Mouse (Mus musculus) MEL (cell line): ENCODE data around the gene Nfatc3. TPM values are rescaled to one million over a fixed set of nuclear protein-coding genes. Genes with fewer than 3 reads are reported as not detected.
A peak's percentile ranks its signal among the peaks of the same experiment; 100 is the strongest.

Experiments
- DNase-seq: peaks from one replicate; pipeline ENCODE4 v3.0.0; 2011; ENCODE audit warnings: low read depth, low spot score
- H3K27ac ChIP-seq: 2 replicates; pipeline ENCODE4 v1.5.1; 2012; ENCODE audit warnings: low read depth, mild to moderate bottlenecking, control low read depth, low read length, moderate library complexity; ENCODE audit not compliant: control insufficient read depth
- H3K27me3 ChIP-seq, 2 experiments: fragments of 150-350 bp in 1 of 2; sonication (generic) in 1 of 2; 2 replicates each; pipeline ENCODE4 v1.6.1; 2012; ENCODE audit warnings: low read length in 2 of 2, mild to moderate bottlenecking in 2 of 2, improper control_type of control experiment in 1 of 2, moderate library complexity in 1 of 2; ENCODE audit not compliant: insufficient read depth in 2 of 2, control insufficient read depth in 1 of 2
- H3K36me3 ChIP-seq, 2 experiments: 2 replicates each; pipeline ENCODE4 v1.6.1; 2012 to 2014; ENCODE audit warnings: low read length in 2 of 2, improper control_type of control experiment in 1 of 2, inconsistent platforms in 1 of 2, mild to moderate bottlenecking in 1 of 2; ENCODE audit not compliant: insufficient read depth in 2 of 2, control insufficient read depth in 1 of 2
- H3K4me1 ChIP-seq, 2 experiments: fragments of 150-350 bp in 1 of 2; sonication (generic) in 1 of 2; 2 replicates each; pipeline ENCODE4 v1.6.1; 2012; ENCODE audit warnings: low read length in 2 of 2, improper control_type of control experiment in 1 of 2, mild to moderate bottlenecking in 1 of 2; ENCODE audit not compliant: insufficient read depth in 2 of 2, control insufficient read depth in 1 of 2
- H3K4me3 ChIP-seq, 2 experiments: fragments of 150-350 bp in 1 of 2; sonication (generic) in 1 of 2; 2 replicates each; pipeline ENCODE4 v1.5.1; 2012; ENCODE audit warnings: low read depth in 2 of 2, low read length in 2 of 2, mild to moderate bottlenecking in 2 of 2, moderate library complexity in 2 of 2, control low read depth in 1 of 2, improper control_type of control experiment in 1 of 2; ENCODE audit not compliant: control insufficient read depth in 1 of 2, insufficient read depth in 1 of 2
- H3K79me2 ChIP-seq: 2 replicates; pipeline ENCODE4 v1.6.1; 2012; ENCODE audit warnings: mild to moderate bottlenecking, low read length, moderate library complexity; ENCODE audit not compliant: control insufficient read depth, poor library complexity, insufficient read depth
- H3K9ac ChIP-seq: 2 replicates; pipeline ENCODE4 v1.6.1; 2012; ENCODE audit warnings: low read depth, mild to moderate bottlenecking, control low read depth, low read length, moderate library complexity; ENCODE audit not compliant: control insufficient read depth, poor library complexity, severe bottlenecking
- H3K9me3 ChIP-seq: fragments of 150-350 bp; sonication (generic); replicated peaks from 2 replicates; pipeline ENCODE4 v1.6.1; 2012; ENCODE audit warnings: mild to moderate bottlenecking, low read length, improper control_type of control experiment, moderate library complexity; ENCODE audit not compliant: insufficient read depth
- CTCF ChIP-seq, 3 experiments: IDR thresholded peaks in 2 of 3; conservative IDR thresholded peaks in 1 of 3; 2 replicates each; pipeline ENCODE4 v1.5.1; 2011 to 2012; ENCODE audit warnings: low read length in 3 of 3, low read depth in 2 of 3, mild to moderate bottlenecking in 2 of 3, improper control_type of control experiment in 1 of 3, inconsistent platforms in 1 of 3, mixed read lengths in 1 of 3, moderate library complexity in 1 of 3; ENCODE audit not compliant: control insufficient read depth in 1 of 3, insufficient read depth in 1 of 3, poor library complexity in 1 of 3, severe bottlenecking in 1 of 3
- E2F4 ChIP-seq: IDR thresholded peaks from 2 replicates; pipeline ENCODE4 v1.6.1; 2011; ENCODE audit warnings: low read depth, low read length, improper control_type of control experiment, borderline replicate concordance
- ETS1 ChIP-seq: IDR thresholded peaks from 2 replicates; pipeline ENCODE4 v1.6.1; 2012; ENCODE audit warnings: low read depth, mild to moderate bottlenecking, inconsistent platforms, low read length, improper control_type of control experiment, moderate library complexity
- GABPA ChIP-seq: IDR thresholded peaks from 2 replicates; pipeline ENCODE4 v1.6.1; 2012; ENCODE audit warnings: low read depth, mild to moderate bottlenecking, inconsistent platforms, low read length, improper control_type of control experiment, moderate library complexity
- GATA1 ChIP-seq: IDR thresholded peaks from 2 replicates; pipeline ENCODE4 v1.6.1; 2011; ENCODE audit warnings: low read depth, low read length, improper control_type of control experiment
- MAZ ChIP-seq: IDR thresholded peaks from 2 replicates; pipeline ENCODE4 v1.6.1; 2012; ENCODE audit warnings: low read depth, mild to moderate bottlenecking, inconsistent platforms, low read length, improper control_type of control experiment
- MEF2A ChIP-seq: IDR thresholded peaks from 2 replicates; pipeline ENCODE4 v1.6.1; 2014; ENCODE audit warnings: low read depth, mild to moderate bottlenecking, inconsistent platforms, low read length, improper control_type of control experiment; ENCODE audit not compliant: poor library complexity, insufficient replicate concordance, severe bottlenecking; ENCODE audit errors: extremely low read depth
- MYB ChIP-seq: IDR thresholded peaks from 2 replicates; pipeline ENCODE4 v1.6.1; 2011; ENCODE audit warnings: mild to moderate bottlenecking, low read depth, low read length, improper control_type of control experiment
- POLR2AphosphoS2 ChIP-seq: IDR thresholded peaks from 2 replicates; pipeline ENCODE4 v1.6.1; 2011; ENCODE audit warnings: low read length, improper control_type of control experiment
- RAD21 ChIP-seq: IDR thresholded peaks from 2 replicates; pipeline ENCODE4 v1.6.1; 2011; ENCODE audit warnings: mild to moderate bottlenecking, low read depth, low read length, improper control_type of control experiment
- SMC3 ChIP-seq: IDR thresholded peaks from 2 replicates; pipeline ENCODE4 v1.6.1; 2011; ENCODE audit warnings: low read depth, low read length, improper control_type of control experiment
- TAL1 ChIP-seq: IDR thresholded peaks from 2 replicates; pipeline ENCODE4 v1.6.1; 2012; ENCODE audit warnings: mild to moderate bottlenecking, inconsistent platforms, low read length, moderate library complexity, mixed read lengths
- TBP ChIP-seq: IDR thresholded peaks from 2 replicates; pipeline ENCODE4 v1.8.0; 2011; ENCODE audit warnings: low read depth, low read length, improper control_type of control experiment
- UBTF ChIP-seq: IDR thresholded peaks from 2 replicates; pipeline ENCODE4 v1.6.1; 2012; ENCODE audit warnings: low read depth, mild to moderate bottlenecking, inconsistent platforms, low read length, improper control_type of control experiment, moderate library complexity, borderline replicate concordance; ENCODE audit not compliant: insufficient read depth
- USF2 ChIP-seq, 2 experiments: IDR thresholded peaks; 2 replicates each; pipeline ENCODE4 v1.6.1; 2011 to 2012; ENCODE audit warnings: improper control_type of control experiment in 2 of 2, low read length in 2 of 2, borderline replicate concordance in 1 of 2, inconsistent platforms in 1 of 2, low read depth in 1 of 2, mild to moderate bottlenecking in 1 of 2; ENCODE audit not compliant: insufficient read depth in 1 of 2
- ZC3H11A ChIP-seq: IDR thresholded peaks from 2 replicates; pipeline ENCODE4 v1.6.1; 2012; ENCODE audit warnings: low read depth, mild to moderate bottlenecking, inconsistent platforms, low read length, improper control_type of control experiment
- ZKSCAN1 ChIP-seq: IDR thresholded peaks from 2 replicates; pipeline ENCODE4 v1.6.1; 2012; ENCODE audit warnings: low read depth, mild to moderate bottlenecking, inconsistent platforms, low read length, improper control_type of control experiment, moderate library complexity
- ZMIZ1 ChIP-seq: IDR thresholded peaks from 2 replicates; pipeline ENCODE4 v1.6.1; 2012; ENCODE audit warnings: low read depth, mild to moderate bottlenecking, inconsistent platforms, low read length, improper control_type of control experiment, moderate library complexity
- polyA plus RNA-seq, 2 experiments: library from polyadenylated mRNA; stranded (reverse) in 1 of 2; unstranded in 1 of 2; fragments of >175 nt in 1 of 2; fragments of >200 nt in 1 of 2; gene quantifications; 2 replicates each; pipeline versions ENCODE4 v1.2.1 to v1.2.4; 2012; ENCODE audit warnings: low replicate concordance in 2 of 2, low read depth in 1 of 2; ENCODE audit not compliant: insufficient read length in 2 of 2, insufficient read depth in 1 of 2, missing spikeins in 1 of 2
- total RNA-seq: library from RNA; depleted of rRNA; stranded (reverse); fragments of 300-350 nt; gene quantifications from 2 replicates; pipeline ENCODE4 v1.2.3, GENCODE M21; 2012

Gene Nfatc3
- total and polyA plus RNA-seq, 3 experiments: 14.4 to 59.3 (median 50.2) TPM

GRCm38 (mm10) chr8:106112514-106112913 lies 53.9 kb downstream of the Nfatc3 start:
- Histone ChIP-seq H3K9me3 (no peaks in the 10 kb centered on the region), H3K36me3 (peaks cover 0 to 24% of the 10 kb centered on the region in 2 experiments; a peak in 2 of 4 replicates), H3K27me3 (no peaks in the 10 kb centered on the region), H3K4me1 (no peaks in the 10 kb centered on the region)
- TF ChIP-seq CTCF (IDR thresholded peaks at IDR 0.05 in 2 of 3, conservative IDR thresholded peaks at IDR 0.05 in 1 of 3; ENCODE audit: control insufficient read depth in 1 of 3, insufficient read depth in 1 of 3, low read depth in 2 of 3, low read length in 3 of 3, poor library complexity in 1 of 3, severe bottlenecking in 1 of 3) (peak in 1 of 3 experiments; percentile 13; a peak in 1 of 6 replicates), TBP (no peak)
- TF ChIP-seq, all 39 proteins: peak for 1
- Histone ChIP-seq H3K79me2 (no peaks in the 10 kb centered on the region), H3K9ac (no peak overlapping the region), H3K27ac (no peak overlapping the region), H3K4me3 (no peak overlapping the region)
- DNase-seq: no peak

GRCm38 (mm10) chr8:106115897-106116296 lies 57.3 kb downstream of the Nfatc3 start:
- Histone ChIP-seq H3K27ac (no peak overlapping the region), H3K79me2 (no peaks in the 10 kb centered on the region), H3K27me3 (no peaks in the 10 kb centered on the region), H3K36me3 (peaks cover 0 to 23% of the 10 kb centered on the region in 2 experiments; a peak in 2 of 4 replicates), H3K4me3 (no peak overlapping the region), H3K4me1 (no peaks in the 10 kb centered on the region), H3K9me3 (no peaks in the 10 kb centered on the region), H3K9ac (no peak overlapping the region)
- TF ChIP-seq ZKSCAN1: no peak
- TF ChIP-seq GATA1: no peak
- no peak for TF ChIP-seq TAL1
- no peak for TF ChIP-seq POLR2AphosphoS2
- no peak for TF ChIP-seq MEF2A
- TF ChIP-seq ZC3H11A: peak; percentile 27; the same call in 1 of the 2 replicates
- TF ChIP-seq UBTF: no peak
- TF ChIP-seq USF2 (IDR thresholded peaks at IDR 0.05; ENCODE audit: borderline replicate concordance in 1 of 2, insufficient read depth in 1 of 2, low read depth in 1 of 2, low read length in 2 of 2): no peak
- no peak for TF ChIP-seq E2F4
- peak; percentile 43 for TF ChIP-seq SMC3
- no peak for TF ChIP-seq MAZ
- no peak for TF ChIP-seq MYB
- peak; percentile 55 to 90 (median 65) for TF ChIP-seq CTCF (IDR thresholded peaks at IDR 0.05 in 2 of 3, conservative IDR thresholded peaks at IDR 0.05 in 1 of 3; ENCODE audit: control insufficient read depth in 1 of 3, insufficient read depth in 1 of 3, low read depth in 2 of 3, low read length in 3 of 3, poor library complexity in 1 of 3, severe bottlenecking in 1 of 3)
- TF ChIP-seq ZMIZ1: no peak
- no peak for TF ChIP-seq ETS1
- TF ChIP-seq GABPA: no peak
- peak; percentile 26 for TF ChIP-seq RAD21
- DNase-seq: peak; percentile 63
